Mouse (Mus musculus): Measurements from ENCODE around the gene 1700025G04Rik. TPM values are rescaled to one million over a fixed set of nuclear protein-coding genes. Genes with fewer than 3 reads are reported as not detected.

Gene 1700025G04Rik
- polyA plus RNA-seq, 1 experiment = 5.0 TPM

- Histone ChIP-seq H3K27me3 (ENCODE audit: control insufficient read depth, insufficient read depth, low read length) (no peaks in the 10 kb centered on the region), H3K36me3 (ENCODE audit: control insufficient read depth, insufficient read depth, low read length) (no peaks in the 10 kb centered on the region), H3K4me1 (replicated peaks; ENCODE audit: control insufficient read depth, insufficient read depth, low read length) (no peaks in the 10 kb centered on the region), H3K27ac (ENCODE audit: control insufficient read depth, insufficient read depth, low read length) (no peak overlapping the region), H3K4me3 (ENCODE audit: control insufficient read depth, insufficient read depth, low read length) (no peak overlapping the region)
- no peak for DNase-seq
- 66% methylated on average over 4 of the region's 4 CpGs for WGBS
- TF ChIP-seq CTCF (IDR thresholded peaks at IDR 0.05; ENCODE audit: borderline replicate concordance, control insufficient read depth, extremely low read depth, insufficient read depth, low read length, poor library complexity) = no peak
- TF ChIP-seq POLR2A (IDR thresholded peaks at IDR 0.05; ENCODE audit: control insufficient read depth, extremely low read depth, insufficient read depth, low read length, poor library complexity) = no peak
These were observed 142.4 kb downstream of the 1700025G04Rik start for GRCm38 (mm10) chr1:151947571-151947970.

GRCm38 (mm10) chr1:151944457-151945223 is 145.3 kb downstream of the 1700025G04Rik start:
- WGBS = 87% methylated on average over 10 of the region's 10 CpGs
- DNase-seq = no peak
- Histone ChIP-seq H3K27me3 (ENCODE audit: control insufficient read depth, insufficient read depth, low read length) (no peaks in the 10 kb centered on the region), H3K4me3 (ENCODE audit: control insufficient read depth, insufficient read depth, low read length) (no peak overlapping the region), H3K27ac (ENCODE audit: control insufficient read depth, insufficient read depth, low read length) (no peak overlapping the region), H3K4me1 (replicated peaks; ENCODE audit: control insufficient read depth, insufficient read depth, low read length) (no peaks in the 10 kb centered on the region), H3K36me3 (ENCODE audit: control insufficient read depth, insufficient read depth, low read length) (no peaks in the 10 kb centered on the region)
- no peak for TF ChIP-seq POLR2A (IDR thresholded peaks at IDR 0.05; ENCODE audit: control insufficient read depth, extremely low read depth, insufficient read depth, low read length, poor library complexity)
- TF ChIP-seq CTCF (IDR thresholded peaks at IDR 0.05; ENCODE audit: borderline replicate concordance, control insufficient read depth, extremely low read depth, insufficient read depth, low read length, poor library complexity) = no peak

- Histone ChIP-seq H3K27ac (ENCODE audit: control insufficient read depth, insufficient read depth, low read length) (no peak overlapping the region), H3K27me3 (ENCODE audit: control insufficient read depth, insufficient read depth, low read length) (no peaks in the 10 kb centered on the region), H3K4me3 (ENCODE audit: control insufficient read depth, insufficient read depth, low read length) (no peak overlapping the region), H3K36me3 (ENCODE audit: control insufficient read depth, insufficient read depth, low read length) (no peaks in the 10 kb centered on the region), H3K4me1 (replicated peaks; ENCODE audit: control insufficient read depth, insufficient read depth, low read length) (no peaks in the 10 kb centered on the region)
- WGBS = 90% methylated on average over 8 of the region's 8 CpGs
- no peak for DNase-seq
- TF ChIP-seq CTCF (IDR thresholded peaks at IDR 0.05; ENCODE audit: borderline replicate concordance, control insufficient read depth, extremely low read depth, insufficient read depth, low read length, poor library complexity) (no peak), POLR2A (IDR thresholded peaks at IDR 0.05; ENCODE audit: control insufficient read depth, extremely low read depth, insufficient read depth, low read length, poor library complexity) (no peak)
These were observed 146.2 kb downstream of the 1700025G04Rik start for GRCm38 (mm10) chr1:151943681-151944237.

GRCm38 (mm10) chr1:151942972-151943654 is 146.8 kb downstream of the 1700025G04Rik start:
- Histone ChIP-seq H3K4me3 (ENCODE audit: control insufficient read depth, insufficient read depth, low read length) (no peak overlapping the region), H3K36me3 (ENCODE audit: control insufficient read depth, insufficient read depth, low read length) (no peaks in the 10 kb centered on the region), H3K27ac (ENCODE audit: control insufficient read depth, insufficient read depth, low read length) (no peak overlapping the region), H3K27me3 (ENCODE audit: control insufficient read depth, insufficient read depth, low read length) (no peaks in the 10 kb centered on the region), H3K4me1 (replicated peaks; ENCODE audit: control insufficient read depth, insufficient read depth, low read length) (no peaks in the 10 kb centered on the region)
- whole genome bisulfite sequencing = 93% methylated on average over 11 of the region's 11 CpGs
- TF ChIP-seq POLR2A (IDR thresholded peaks at IDR 0.05; ENCODE audit: control insufficient read depth, extremely low read depth, insufficient read depth, low read length, poor library complexity) = no peak
- TF ChIP-seq CTCF (IDR thresholded peaks at IDR 0.05; ENCODE audit: borderline replicate concordance, control insufficient read depth, extremely low read depth, insufficient read depth, low read length, poor library complexity) = no peak
- no peak for DNase-seq

GRCm38 (mm10) chr1:151939987-151940386 is 149.9 kb downstream of the 1700025G04Rik start:
- Histone ChIP-seq H3K36me3 (ENCODE audit: control insufficient read depth, insufficient read depth, low read length) (no peaks in the 10 kb centered on the region), H3K4me1 (replicated peaks; ENCODE audit: control insufficient read depth, insufficient read depth, low read length) (no peaks in the 10 kb centered on the region), H3K4me3 (ENCODE audit: control insufficient read depth, insufficient read depth, low read length) (no peak overlapping the region), H3K27me3 (ENCODE audit: control insufficient read depth, insufficient read depth, low read length) (no peaks in the 10 kb centered on the region), H3K27ac (ENCODE audit: control insufficient read depth, insufficient read depth, low read length) (no peak overlapping the region)
- TF ChIP-seq POLR2A (IDR thresholded peaks at IDR 0.05; ENCODE audit: control insufficient read depth, extremely low read depth, insufficient read depth, low read length, poor library complexity) (no peak), CTCF (IDR thresholded peaks at IDR 0.05; ENCODE audit: borderline replicate concordance, control insufficient read depth, extremely low read depth, insufficient read depth, low read length, poor library complexity) (no peak)
- DNase-seq = no peak
- 88% methylated on average over 8 of the region's 8 CpGs for WGBS

GRCm38 (mm10) chr1:151939510-151939909 is 150.4 kb downstream of the 1700025G04Rik start:
- no peaks in the 10 kb centered on the region for H3K36me3 ChIP-seq (ENCODE audit: control insufficient read depth, insufficient read depth, low read length)
- no peaks in the 10 kb centered on the region for H3K27me3 ChIP-seq (ENCODE audit: control insufficient read depth, insufficient read depth, low read length)
- no peak overlapping the region for H3K4me3 ChIP-seq (ENCODE audit: control insufficient read depth, insufficient read depth, low read length)
- no peak for TF ChIP-seq POLR2A (IDR thresholded peaks at IDR 0.05; ENCODE audit: control insufficient read depth, extremely low read depth, insufficient read depth, low read length, poor library complexity)
- TF ChIP-seq CTCF (IDR thresholded peaks at IDR 0.05; ENCODE audit: borderline replicate concordance, control insufficient read depth, extremely low read depth, insufficient read depth, low read length, poor library complexity) = no peak
- H3K27ac ChIP-seq (ENCODE audit: control insufficient read depth, insufficient read depth, low read length) = no peak overlapping the region
- no peak for DNase-seq
- no peaks in the 10 kb centered on the region for H3K4me1 ChIP-seq (replicated peaks; ENCODE audit: control insufficient read depth, insufficient read depth, low read length)
- WGBS = 96% methylated on average over 6 of the region's 6 CpGs

All from thymus, adult 2 months (tissue).